Mouse (Mus musculus) megakaryocyte, embryonic 14.5 days (primary cell): ENCODE results near the gene Sept8.

Experiments used
- FLI1 ChIP-seq: IDR thresholded peaks from 2 replicates; pipeline ENCODE4 v1.6.1; 2012; ENCODE audit warnings: low read length, inconsistent platforms, mixed read lengths
- GATA1 ChIP-seq: IDR thresholded peaks from 3 replicates; pipeline ENCODE4 v1.6.1; 2012; ENCODE audit warnings: mixed read lengths, low read length, inconsistent platforms, borderline replicate concordance

GRCm38 (mm10) chr11:53524905-53525304 lies 5.8 kb downstream of the Sept8 start:
- TF ChIP-seq GATA1: no peak
- no peak for TF ChIP-seq FLI1
